Mouse (Mus musculus) midbrain, embryonic 10.5 days (tissue): Measurements from ENCODE around the gene Gm20388. TPM values are rescaled to one million over a fixed set of nuclear protein-coding genes. Genes with fewer than 3 reads are reported as not detected.

Experiments used
- DNase-seq: peaks from one replicate; pipeline ENCODE4 v3.0.0-alpha.2; 2017; ENCODE audit warnings: low spot score
- H3K27ac ChIP-seq: fragments of 300-500 bp; sonication (generic); replicated peaks from 2 replicates; pipeline ENCODE4 v1.5.1; 2016; ENCODE audit warnings: mild to moderate bottlenecking
- H3K27me3 ChIP-seq: fragments of 300-500 bp; sonication (generic); 2 replicates; pipeline ENCODE4 v1.6.1; 2016; ENCODE audit warnings: low read depth, mild to moderate bottlenecking; ENCODE audit not compliant: poor library complexity, severe bottlenecking
- H3K36me3 ChIP-seq: fragments of 300-500 bp; sonication (generic); 2 replicates; pipeline ENCODE4 v1.6.1; 2016; ENCODE audit warnings: mild to moderate bottlenecking, moderate library complexity
- H3K4me1 ChIP-seq: fragments of 300-500 bp; sonication (generic); 2 replicates; pipeline ENCODE4 v1.6.1; 2016
- H3K4me3 ChIP-seq: fragments of 300-500 bp; sonication (generic); 2 replicates; pipeline ENCODE4 v1.5.1; 2016; ENCODE audit warnings: mild to moderate bottlenecking, moderate library complexity
- H3K9me3 ChIP-seq: fragments of 300-500 bp; sonication (generic); replicated peaks from 2 replicates; pipeline ENCODE4 v1.6.1; 2016; ENCODE audit warnings: mild to moderate bottlenecking
- WGBS: fragments of 180-500 bp; shearing (Covaris S2); methylation state at CpG from one replicate; pipeline ENCODE4 v1.1.7; 2016; 5-methylcytosine and 5-hydroxymethylcytosine counted together
- polyA plus RNA-seq: library from polyadenylated mRNA; unstranded; fragments of >200 nt; fragmentation: Nextera tagmentation; extraction: Ambion mirVana; gene quantifications from 2 replicates; pipeline ENCODE4 v1.2.1, GENCODE M21; 2016

Gm20388 gene
- polyA plus RNA-seq, 1 experiment from 2014 or later, result 7.1 TPM

GRCm38 (mm10) chr8:120113306-120113705, 202.7 kb downstream of the Gm20388 start:
- Histone ChIP-seq H3K4me1 (peaks cover 29% of the 10 kb centered on the region), H3K27ac (peak overlapping the region; percentile 82), H3K36me3 (peaks cover 3% of the 10 kb centered on the region; the same call in 1 of the 2 replicates), H3K9me3 (no peaks in the 10 kb centered on the region), H3K4me3 (peak overlapping the region; percentile 70), H3K27me3 (peaks cover 52% of the 10 kb centered on the region)
- no peak for DNase-seq
- 7% methylated on average over 10 of the region's 10 CpGs for WGBS

- peak; percentile 100 for DNase-seq
- Histone ChIP-seq H3K4me1 (peaks cover 29% of the 10 kb centered on the region), H3K36me3 (peaks cover 3% of the 10 kb centered on the region; the same call in 1 of the 2 replicates), H3K9me3 (no peaks in the 10 kb centered on the region), H3K27me3 (peaks cover 54% of the 10 kb centered on the region), H3K27ac (peak within 1 kb of the TSS; percentile 82), H3K4me3 (peak within 1 kb of the TSS; percentile 70)
- WGBS, result under 1% methylated on average over 61 of the region's 61 CpGs
These were observed 203.2 kb downstream of the Gm20388 start, which contains the start of gene 6430548M08Rik for GRCm38 (mm10) chr8:120113758-120114255. 6430548M08Rik (plus strand) TSS chr8:120114152.

- H3K4me1 ChIP-seq, result peaks cover 29% of the 10 kb centered on the region
- H3K27me3 ChIP-seq, result peaks cover 56% of the 10 kb centered on the region
- peak overlapping the region; percentile 82 for H3K27ac ChIP-seq
- WGBS, result 2% methylated on average over 46 of the region's 46 CpGs
- DNase-seq, result no peak
- H3K9me3 ChIP-seq, result no peaks in the 10 kb centered on the region
- peaks cover 3% of the 10 kb centered on the region; the same call in 1 of the 2 replicates for H3K36me3 ChIP-seq
- peak overlapping the region; percentile 70 for H3K4me3 ChIP-seq
These were observed 203.7 kb downstream of the Gm20388 start for GRCm38 (mm10) chr8:120114315-120114841.

- H3K27ac ChIP-seq, result no peak overlapping the region
- H3K4me3 ChIP-seq, result no peak overlapping the region
- peaks cover 60% of the 10 kb centered on the region for H3K27me3 ChIP-seq
- no peaks in the 10 kb centered on the region for H3K9me3 ChIP-seq
- no peak for DNase-seq
- WGBS, result 78% methylated on average over 7 of the region's 7 CpGs
- H3K4me1 ChIP-seq, result peaks cover 30% of the 10 kb centered on the region
- peaks cover 3% of the 10 kb centered on the region; the same call in 1 of the 2 replicates for H3K36me3 ChIP-seq
These were observed 206.0 kb downstream of the Gm20388 start for GRCm38 (mm10) chr8:120116600-120116999.

GRCm38 (mm10) chr8:120118162-120118561, 207.5 kb downstream of the Gm20388 start:
- H3K36me3 ChIP-seq, result peaks cover 3% of the 10 kb centered on the region; the same call in 1 of the 2 replicates
- H3K27ac ChIP-seq, result no peak overlapping the region
- H3K9me3 ChIP-seq, result no peaks in the 10 kb centered on the region
- H3K27me3 ChIP-seq, result peaks cover 51% of the 10 kb centered on the region
- H3K4me1 ChIP-seq, result peaks cover 25% of the 10 kb centered on the region
- DNase-seq, result no peak
- H3K4me3 ChIP-seq, result no peak overlapping the region
- WGBS, result 89% methylated on average over 9 of the region's 9 CpGs

- no peak for DNase-seq
- Histone ChIP-seq H3K27ac (no peak overlapping the region), H3K4me1 (peaks cover 25% of the 10 kb centered on the region), H3K27me3 (peaks cover 51% of the 10 kb centered on the region), H3K9me3 (no peaks in the 10 kb centered on the region), H3K4me3 (no peak overlapping the region), H3K36me3 (peaks cover 3% of the 10 kb centered on the region; the same call in 1 of the 2 replicates)
- WGBS, result 86% methylated on average over 5 of the region's 5 CpGs
These were observed 208.2 kb downstream of the Gm20388 start for GRCm38 (mm10) chr8:120118847-120119246.

GRCm38 (mm10) chr8:120119429-120119828, 208.8 kb downstream of the Gm20388 start:
- peaks cover 3% of the 10 kb centered on the region; the same call in 1 of the 2 replicates for H3K36me3 ChIP-seq
- no peak for DNase-seq
- H3K27me3 ChIP-seq, result peaks cover 47% of the 10 kb centered on the region
- 0 out of 2 replicates have a peak overlapping the region, but pooled peaks have one; percentile 30 for H3K27ac ChIP-seq
- H3K9me3 ChIP-seq, result no peaks in the 10 kb centered on the region
- H3K4me1 ChIP-seq, result peaks cover 25% of the 10 kb centered on the region
- no peak overlapping the region for H3K4me3 ChIP-seq
- WGBS, result 70% methylated on average over 3 of the region's 3 CpGs

- Histone ChIP-seq H3K4me1 (peaks cover 25% of the 10 kb centered on the region), H3K27me3 (peaks cover 42% of the 10 kb centered on the region), H3K27ac (0 out of 2 replicates have a peak overlapping the region, but pooled peaks have one; percentile 30), H3K36me3 (peaks cover 3% of the 10 kb centered on the region; the same call in 1 of the 2 replicates), H3K4me3 (no peak overlapping the region), H3K9me3 (no peaks in the 10 kb centered on the region)
- WGBS, result 90% methylated on average over 6 of the region's 6 CpGs
- DNase-seq, result no peak
These were observed 209.3 kb downstream of the Gm20388 start for GRCm38 (mm10) chr8:120119931-120120330.

- H3K4me1 ChIP-seq, result peaks cover 35% of the 10 kb centered on the region
- H3K36me3 ChIP-seq, result peaks cover under 1% of the 10 kb centered on the region; the same call in 1 of the 2 replicates
- H3K9me3 ChIP-seq, result no peaks in the 10 kb centered on the region
- H3K4me3 ChIP-seq, result no peak overlapping the region
- no peak overlapping the region for H3K27ac ChIP-seq
- peaks cover 32% of the 10 kb centered on the region for H3K27me3 ChIP-seq
- no peak for DNase-seq
- WGBS, result 74% methylated on average over 5 of the region's 5 CpGs
These were observed 210.3 kb downstream of the Gm20388 start for GRCm38 (mm10) chr8:120120951-120121350.

- no peaks in the 10 kb centered on the region for H3K36me3 ChIP-seq
- peaks cover 61% of the 10 kb centered on the region for H3K4me1 ChIP-seq
- H3K27ac ChIP-seq, result peak overlapping the region; percentile 63
- H3K9me3 ChIP-seq, result no peaks in the 10 kb centered on the region
- 69% methylated on average over 6 of the region's 6 CpGs for WGBS
- H3K4me3 ChIP-seq, result no peak overlapping the region
- peaks cover 11% of the 10 kb centered on the region; the same call in 1 of the 2 replicates for H3K27me3 ChIP-seq
- DNase-seq, result no peak
These were observed 213.6 kb downstream of the Gm20388 start for GRCm38 (mm10) chr8:120124261-120124660.

GRCm38 (mm10) chr8:120124836-120125389, 214.3 kb downstream of the Gm20388 start:
- H3K27me3 ChIP-seq, result peaks cover 6% of the 10 kb centered on the region; the same call in 1 of the 2 replicates
- no peaks in the 10 kb centered on the region for H3K9me3 ChIP-seq
- no peak overlapping the region for H3K4me3 ChIP-seq
- H3K36me3 ChIP-seq, result no peaks in the 10 kb centered on the region
- 53% methylated on average over 7 of the region's 7 CpGs for WGBS
- H3K27ac ChIP-seq, result peak overlapping the region; percentile 63
- peaks cover 68% of the 10 kb centered on the region for H3K4me1 ChIP-seq
- peak; percentile 60 for DNase-seq

GRCm38 (mm10) chr8:120126357-120127161, 215.9 kb downstream of the Gm20388 start:
- H3K9me3 ChIP-seq, result no peaks in the 10 kb centered on the region
- no peak for DNase-seq
- peaks cover 14% of the 10 kb centered on the region; the same call in 1 of the 2 replicates for H3K27me3 ChIP-seq
- 29% methylated on average over 14 of the region's 14 CpGs for WGBS
- H3K27ac ChIP-seq, result peak overlapping the region; percentile 63
- no peaks in the 10 kb centered on the region for H3K36me3 ChIP-seq
- peaks cover 79% of the 10 kb centered on the region for H3K4me1 ChIP-seq
- no peak overlapping the region for H3K4me3 ChIP-seq
